Mouse (Mus musculus) heart, postnatal 36 days (tissue): Measurements from ENCODE around the gene Ttc21b. TPM values are rescaled to one million over a fixed set of nuclear protein-coding genes. Genes with fewer than 3 reads are reported as not detected.
"Not testable (repeated sequence)": the region's sequence is repeated elsewhere in the genome, so short reads cannot be mapped to it uniquely, and the experiment has no call there.

Experiments
- DNase-seq, 2 experiments: peaks; one replicate each; pipeline ENCODE4 v3.0.0; 2021 to 2022
- intact Hi-C: fragments of 180-260 bp; cut with DNase I; formaldehyde crosslinking; loops from one replicate; pipeline ENCODE4 v1.15.1; 2025
- total RNA-seq, 2 experiments: library from RNA; stranded (reverse); gene quantifications; 2 replicates each; pipeline ENCODE4 v1.2.3; 2021

Ttc21b gene
- 1 to 10 TPM; 4.4 TPM for total RNA-seq

DNA sequence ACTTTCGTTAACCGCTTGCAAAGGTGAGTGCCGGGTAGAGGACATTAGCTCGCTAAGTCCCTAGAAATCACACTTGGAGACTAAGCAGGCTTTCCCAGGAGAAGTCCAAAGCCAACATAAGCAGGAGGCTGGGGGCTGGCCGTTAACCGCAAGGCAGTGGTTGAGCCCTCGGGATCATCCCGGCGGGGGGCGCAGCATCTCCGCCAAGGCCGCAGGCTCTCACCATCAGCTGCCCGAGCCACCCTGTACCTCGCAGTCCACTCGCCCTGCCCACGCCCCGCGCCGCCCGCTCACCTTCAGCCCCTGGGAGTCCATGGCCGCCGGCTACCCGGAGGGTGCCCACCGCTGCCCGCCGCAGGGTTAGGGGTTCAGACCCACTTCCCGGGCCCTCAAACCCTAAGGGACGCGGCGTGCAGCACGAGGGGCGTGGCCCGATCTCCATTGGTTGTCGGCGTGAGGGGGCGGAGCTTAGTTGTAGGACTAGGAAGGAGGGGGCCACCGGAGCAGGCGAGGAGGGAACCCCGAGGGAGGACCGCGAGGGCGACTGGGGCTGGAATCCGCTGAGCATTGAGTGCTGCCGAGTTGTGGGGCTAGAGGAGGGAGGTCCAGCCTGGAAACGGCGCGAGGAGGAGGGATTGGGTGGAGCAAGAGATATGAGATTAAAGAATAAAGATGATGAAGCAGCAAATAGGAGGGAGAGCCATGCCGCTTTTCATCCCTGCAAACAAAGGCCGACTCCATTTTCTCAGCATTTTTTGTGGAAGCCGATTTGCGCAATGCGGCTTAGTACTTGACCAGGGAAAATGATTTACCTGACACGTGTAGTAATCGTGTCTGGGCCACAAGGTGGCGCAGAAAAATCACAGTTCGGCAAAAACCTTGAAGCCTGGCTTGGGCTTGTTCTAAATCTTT is at the start of gene Ttc21b:
Gene Ttc21b, minus strand, starts transcription at position 398 of the 912 bp plus-strand sequence.
- DNase-seq: peak; percentile 93 to 95
- intact Hi-C loops: loop anchor here (1.0 to 10.0 kb wide), 3 partner anchors 154 to 544 kb away; no protein-coding TSS in a partner anchor

DNA sequence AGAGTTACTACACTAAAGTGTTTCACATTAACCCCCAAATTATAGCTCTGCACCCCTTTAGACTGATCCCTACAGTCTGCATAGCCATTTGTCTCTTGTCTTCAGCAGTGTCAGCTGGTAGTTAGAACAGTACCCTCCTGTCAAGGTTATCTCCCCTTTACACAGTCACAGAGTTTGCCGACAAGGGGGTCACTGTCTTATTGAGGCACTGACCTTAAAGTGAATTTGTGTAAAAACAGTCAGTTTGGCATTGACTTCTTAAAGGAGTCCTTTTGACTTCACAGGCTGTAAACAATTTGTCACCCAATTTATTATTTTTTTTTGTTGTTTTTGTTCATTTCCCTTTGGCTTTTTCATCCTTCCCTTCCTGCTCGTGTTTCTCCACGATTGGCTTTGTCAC is 16.1 kb upstream of the Ttc21b start:
- intact Hi-C loops: no loop called here
- DNase-seq: no peak

DNA sequence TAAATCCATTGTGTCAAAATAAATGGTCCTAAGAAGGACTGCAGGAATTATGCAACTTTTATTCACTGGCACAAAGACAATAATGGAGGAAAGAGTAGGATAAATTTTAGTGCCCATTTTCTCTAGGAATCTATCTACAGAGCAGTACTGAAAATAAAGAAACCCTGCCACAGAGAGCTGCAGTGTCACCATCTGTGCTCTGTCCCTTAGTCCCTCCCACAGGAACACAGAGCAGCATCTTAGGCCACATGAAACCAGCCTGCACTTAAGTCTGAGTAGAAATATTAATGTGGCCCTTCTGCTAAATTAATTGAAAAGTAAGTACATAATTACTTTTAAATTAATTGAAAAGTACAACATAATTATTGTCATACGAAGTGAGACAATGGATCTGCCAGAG is 12.4 kb downstream of the Ttc21b start:
- intact Hi-C loops: no loop called here
- no peak for DNase-seq

- DNase-seq: no peak
- intact Hi-C loops: no loop called here
Observed at GRCm38 (mm10) chr2:66240334-66240733, 16.1 kb downstream of the Ttc21b start.

GRCm38 (mm10) chr2:66238886-66239285 is 17.5 kb downstream of the Ttc21b start:
- intact Hi-C loops: no loop called here
- DNase-seq: no peak

DNA sequence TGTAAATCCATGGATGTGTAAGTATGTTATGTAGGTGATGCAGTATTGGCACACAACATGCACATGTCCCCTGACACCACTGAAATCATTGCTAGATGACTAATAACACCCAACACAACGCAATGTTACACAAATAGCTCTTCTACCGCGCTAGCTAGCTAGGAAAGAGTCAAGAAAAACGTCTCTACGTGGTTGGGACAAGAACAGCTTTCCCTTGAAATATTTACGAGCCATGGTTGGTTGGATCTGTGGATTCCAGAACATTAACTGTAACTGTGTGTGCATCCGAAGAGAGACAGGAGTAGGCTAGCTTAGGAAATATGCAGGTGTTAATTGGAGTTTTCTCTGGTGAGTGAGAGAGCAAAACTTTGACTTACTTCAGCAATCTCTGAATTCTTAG is 35.5 kb downstream of the Ttc21b start:
- no peak for DNase-seq
- intact Hi-C loops: no loop called here

DNA sequence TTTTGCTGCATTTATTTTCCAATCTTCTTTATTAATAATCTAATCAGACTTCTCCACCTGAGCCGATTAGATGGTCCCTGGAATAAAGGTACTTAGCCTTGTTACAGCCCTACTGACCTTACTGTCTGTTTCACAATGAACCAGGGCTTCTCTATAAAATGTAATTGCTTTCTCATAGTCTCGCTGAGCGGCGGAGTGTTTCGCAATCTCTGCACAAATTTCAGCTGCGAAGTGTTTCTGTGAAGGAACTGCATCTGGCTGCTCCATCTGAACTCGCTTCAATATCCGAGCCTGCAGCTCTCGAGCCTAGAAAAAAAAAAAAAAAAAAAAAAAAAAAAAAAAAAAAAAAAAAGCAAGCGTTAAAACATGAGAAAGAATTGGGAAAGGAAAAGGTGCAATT is 46.5 kb downstream of the Ttc21b start:
- intact Hi-C loops: no loop called here
- DNase-seq: no peak

- DNase-seq: no peak
- intact Hi-C loops: no loop called here
Observed at GRCm38 (mm10) chr2:66209353-66209752, 47.1 kb downstream of the Ttc21b start.

- DNase-seq: no peak
- intact Hi-C loops: no loop called here
Observed at GRCm38 (mm10) chr2:66206796-66207195, 49.6 kb downstream of the Ttc21b start.

DNA sequence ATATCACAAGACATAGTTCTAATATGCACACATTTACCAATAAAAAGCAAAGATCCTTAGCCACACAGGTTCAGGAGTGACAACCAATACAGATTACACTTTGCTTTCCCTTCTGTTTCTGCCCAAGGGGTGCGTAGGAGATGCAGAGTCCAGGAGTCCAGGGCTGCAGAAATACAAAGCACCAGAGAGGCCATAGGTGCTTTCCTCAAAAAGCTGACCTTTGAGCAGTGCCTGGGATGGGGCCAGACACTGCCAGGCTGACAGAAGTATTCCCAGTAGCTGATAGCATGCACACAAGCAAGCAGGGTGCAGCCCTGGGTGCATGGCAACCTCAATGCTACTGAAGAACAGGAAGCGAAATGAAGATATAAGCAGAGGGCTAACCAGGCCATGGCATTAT is 52.2 kb downstream of the Ttc21b start:
- intact Hi-C loops: no loop called here
- no peak for DNase-seq

DNA sequence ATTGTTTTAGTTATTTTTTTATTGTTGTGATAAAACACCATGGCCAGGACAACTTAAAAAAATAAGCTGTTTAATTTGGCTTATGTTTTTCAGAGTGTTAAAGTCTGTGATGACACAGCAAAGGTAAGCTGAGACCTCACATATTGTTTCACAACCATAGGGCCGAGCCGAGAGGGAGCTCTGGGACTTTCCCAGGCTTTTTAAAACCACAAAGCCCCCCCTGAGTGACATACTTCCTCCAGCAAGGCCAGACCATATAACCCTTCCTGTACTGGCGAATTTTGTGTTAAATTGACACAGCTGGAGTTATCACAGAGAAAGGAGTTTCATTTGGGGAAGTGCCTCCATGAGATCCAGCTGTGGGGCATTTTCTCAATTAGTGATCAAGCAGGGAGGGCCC is 56.2 kb downstream of the Ttc21b start:
- DNase-seq: no peak
- intact Hi-C loops: no loop called here

GRCm38 (mm10) chr2:66191691-66192100 is 64.7 kb downstream of the Ttc21b start:
- intact Hi-C loops: no loop called here
- DNase-seq: no peak

GRCm38 (mm10) chr2:66190157-66190556 is 66.3 kb downstream of the Ttc21b start:
- intact Hi-C loops: no loop called here
- DNase-seq: no peak

- intact Hi-C loops, DNase-seq: not testable (repeated sequence)
Observed at GRCm38 (mm10) chr2:66189197-66189596, 67.2 kb downstream of the Ttc21b start.

- intact Hi-C loops: no loop called here
- DNase-seq: no peak
Observed at GRCm38 (mm10) chr2:66187520-66187919, 68.9 kb downstream of the Ttc21b start.

GRCm38 (mm10) chr2:66184431-66185164 is 71.8 kb downstream of the Ttc21b start:
- intact Hi-C loops: loop anchor here (2.0 kb wide), 1 partner anchor 392 kb away; no protein-coding TSS in a partner anchor
- no peak for DNase-seq

DNA sequence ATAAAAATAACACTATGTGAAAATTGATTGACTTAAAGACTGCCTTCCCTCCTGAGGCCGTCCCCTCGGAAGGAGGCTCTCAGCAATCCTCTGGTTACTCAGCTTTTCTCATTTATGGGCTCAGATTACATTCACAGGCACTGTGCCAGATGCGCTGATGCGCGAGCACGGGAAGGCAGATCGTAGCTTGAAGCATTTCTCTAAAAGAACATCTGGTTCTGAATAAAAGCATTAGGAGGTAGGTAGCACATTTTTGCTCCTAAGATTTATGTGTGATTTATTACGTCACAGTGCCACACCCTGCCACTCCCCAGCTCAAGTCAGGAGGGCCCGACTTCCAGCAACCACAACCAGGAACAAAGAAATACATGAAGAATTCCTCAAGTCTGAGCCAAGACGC is 76.1 kb downstream of the Ttc21b start:
- intact Hi-C loops: no loop called here
- peak; percentile 15 to 29 for DNase-seq

- intact Hi-C loops: no loop called here
- DNase-seq: no peak
Observed at GRCm38 (mm10) chr2:66179782-66180181, 76.6 kb downstream of the Ttc21b start.

DNA sequence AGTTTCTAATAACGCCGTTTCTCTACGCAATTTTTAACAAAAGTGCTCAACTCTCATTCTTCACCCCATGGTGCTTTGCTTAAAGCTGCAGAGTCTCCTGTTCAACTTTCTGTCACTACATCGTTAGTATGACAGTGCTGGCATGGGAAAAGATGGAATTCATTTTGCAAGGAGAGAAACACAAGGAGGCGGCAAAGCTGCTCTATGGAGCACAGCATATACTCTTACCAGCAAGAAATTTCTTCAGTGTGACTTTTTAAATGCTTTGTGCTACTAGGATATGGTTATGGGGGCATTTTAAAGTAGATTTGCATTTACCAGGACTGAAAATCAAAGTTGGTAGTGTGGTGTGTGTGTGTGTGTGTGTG is 77.6 kb downstream of the Ttc21b start:
- intact Hi-C loops: no loop called here
- DNase-seq: no peak

DNA sequence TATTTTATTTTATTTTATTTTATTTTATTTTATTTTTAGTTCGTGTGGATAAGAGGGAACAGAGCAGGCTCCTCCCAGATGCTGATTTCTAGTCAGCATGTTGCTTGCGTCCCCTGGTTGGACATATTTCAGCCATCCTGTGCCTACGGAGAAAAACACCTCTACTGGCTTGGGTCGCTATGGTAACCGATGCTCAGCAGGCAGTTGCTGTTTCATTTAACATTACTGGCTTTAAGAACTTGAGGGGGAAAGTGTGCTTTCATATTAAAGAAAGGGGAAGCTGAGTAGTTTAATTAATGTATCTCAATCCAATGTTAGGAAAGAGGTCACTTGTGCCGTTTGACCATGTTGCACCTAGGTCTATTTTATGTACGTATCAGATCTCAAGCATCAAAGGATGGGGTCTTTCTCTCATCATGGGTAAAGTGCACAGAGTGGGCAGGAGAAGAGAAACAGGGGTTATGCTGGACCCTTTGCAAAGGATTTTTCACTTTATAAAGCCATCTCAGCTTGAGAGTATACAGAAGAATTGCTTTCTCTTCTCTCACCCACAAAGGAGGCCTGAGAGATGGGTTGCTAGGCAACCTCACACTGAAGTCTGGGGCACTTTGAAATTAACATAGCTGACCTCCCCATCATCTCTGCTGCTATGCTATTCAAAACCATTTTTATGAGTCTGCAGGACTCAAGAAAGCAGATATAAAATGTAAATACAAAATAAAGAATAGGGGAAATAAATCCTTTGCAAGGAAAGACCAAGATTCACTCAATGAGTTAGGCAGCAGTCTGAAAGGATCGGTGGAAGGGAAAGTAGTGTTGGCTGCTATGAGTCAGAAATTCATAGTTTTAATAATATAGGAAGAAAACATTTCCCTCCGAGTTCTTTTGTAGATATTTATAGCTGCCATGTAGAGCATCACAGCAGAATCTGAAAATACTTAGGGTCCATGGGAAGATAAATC is 78.2 kb downstream of the Ttc21b start:
- DNase-seq: no peak
- intact Hi-C loops: no loop called here

GRCm38 (mm10) chr2:66177017-66177416 is 79.4 kb downstream of the Ttc21b start:
- intact Hi-C loops: no loop called here

More at GRCm38 (mm10) chr2:66177017-66177416, 79.4 kb downstream of the Ttc21b start:
- no peak for DNase-seq
